ENCODE assay signal across 10 mouse cellular contexts in the genomic region with DNA sequence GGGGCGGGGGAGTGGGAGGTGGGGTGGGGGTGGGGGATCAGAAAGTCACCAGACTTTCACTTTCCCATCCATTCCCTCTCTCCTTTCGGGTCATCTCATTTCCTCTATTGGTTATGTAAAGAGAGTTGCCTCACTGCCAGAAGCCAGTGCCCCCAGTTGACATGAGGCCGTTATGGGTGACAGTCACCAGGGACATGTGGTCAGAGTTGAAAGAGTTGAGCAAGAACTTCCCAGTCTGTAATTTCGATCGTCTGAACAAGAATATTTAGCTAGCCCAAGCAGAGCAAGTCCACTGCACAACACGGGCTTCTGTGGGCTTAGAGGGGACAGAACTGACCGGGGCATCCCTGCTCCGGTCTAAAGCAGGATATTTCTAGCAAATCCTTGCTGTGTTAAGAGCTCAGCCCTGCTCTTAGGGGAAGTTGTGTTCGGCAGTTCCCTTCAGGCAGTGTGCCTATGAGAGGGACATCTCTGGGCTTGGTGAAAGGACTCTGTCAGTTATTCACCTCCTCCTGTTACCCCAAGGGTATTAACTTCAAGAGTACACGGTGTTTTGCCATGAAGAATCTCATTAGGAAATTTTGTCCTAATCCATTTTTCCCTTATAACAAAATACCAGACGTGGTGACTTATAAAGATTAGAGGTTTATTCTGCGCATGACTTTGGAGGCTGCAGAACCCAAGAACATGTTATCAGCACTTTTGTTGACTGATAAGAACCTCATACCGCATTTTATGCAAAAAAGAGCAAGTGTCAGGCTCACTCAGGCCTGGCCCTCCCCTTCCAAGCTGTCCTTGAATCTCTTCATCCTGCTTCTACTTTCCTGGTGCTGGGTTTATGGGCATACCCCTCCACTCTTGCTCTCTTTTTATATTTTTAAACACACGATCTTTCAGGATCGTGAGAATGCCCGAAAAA. TPM values are rescaled to one million over a fixed set of nuclear protein-coding genes. Genes with fewer than 3 reads are reported as not detected.
DNase-seq lines count a peak whose midpoint lies in the region; ATAC-seq and TF ChIP-seq lines count a peak whose summit lies in the region.
"Had no signal": no experiment of that assay in that cellular context is flagged by ENCODE, and none has a peak within 500 bp of the region (broad histone marks: within the 10 kb centered on the region; RNA-seq: fewer than 3 reads in every experiment).

No protein-coding gene starts in this region.

- H3K27ac ChIP-seq in liver, adult 2 months (replicated peaks; ENCODE audit: insufficient read depth, low read depth, low read length) = peak overlapping the region; percentile 84
- no peak overlapping the region for H3K27ac ChIP-seq in midbrain, embryonic 15.5 days
- H3K27ac ChIP-seq: limb, embryonic 15.5 days had no signal

- H3K79me2 ChIP-seq in liver, adult 2 months (ENCODE audit: control insufficient read depth, insufficient read depth, low read length) = no peaks in the 10 kb centered on the region

- peak overlapping the region; percentile 45 for H3K9ac ChIP-seq in liver, adult 2 months (ENCODE audit: low read depth, low read length)
- H3K9ac ChIP-seq in midbrain, embryonic 15.5 days = no peak overlapping the region
- H3K9ac ChIP-seq: limb, embryonic 15.5 days had no signal

- H3K9me3 ChIP-seq in midbrain, embryonic 15.5 days = no peaks in the 10 kb centered on the region
- H3K9me3 ChIP-seq: limb, embryonic 15.5 days had no signal

- peaks cover 56% of the 10 kb centered on the region for H3K36me3 ChIP-seq in liver, adult 2 months (ENCODE audit: control insufficient read depth, insufficient read depth, low read length)
- H3K36me3 ChIP-seq in midbrain, embryonic 15.5 days (replicated peaks) = no peaks in the 10 kb centered on the region

- no peak for TF ChIP-seq CTCF in liver, adult 2 months (IDR thresholded peaks at IDR 0.05; ENCODE audit: low read depth, low read length)

- ATAC-seq in midbrain, embryonic 15.5 days (replicated peaks) = peak; percentile 34; the same call in 1 of the 2 replicates
- no peak for ATAC-seq in erythroblast, adult 5-6 weeks (replicated peaks; ENCODE audit: low FRiP score, poor library complexity, severe bottlenecking)
- ATAC-seq: forebrain, embryonic 16.5 days had no signal

- peak; percentile 44 for DNase-seq in adrenal gland, postnatal 10 days
- no peak for DNase-seq in adrenal gland, postnatal 4 days (ENCODE audit: low spot score in 2 of 2)
- peak; percentile 15 for DNase-seq in heart, adult 8-10 months (ENCODE audit: low spot score)
- peak; percentile 97 for DNase-seq in liver, adult 2 months (ENCODE audit: extremely low read depth, low read depth, low spot score)
- DNase-seq in thymus, adult 18-20 months = no peak
- DNase-seq in urinary bladder, postnatal 14 days (ENCODE audit: low spot score) = no peak

- H3K4me1 ChIP-seq in liver, adult 2 months (ENCODE audit: control insufficient read depth, insufficient read depth, low read length) = peaks cover 13% of the 10 kb centered on the region
- H3K4me1 ChIP-seq in midbrain, embryonic 15.5 days = 0 out of 2 replicates have a peak, but pooled peaks cover 4% of the 10 kb centered on the region

- H3K4me3 ChIP-seq in liver, adult 2 months (ENCODE audit: insufficient read depth, low read depth, low read length) = no peak overlapping the region
- no peak overlapping the region for H3K4me3 ChIP-seq in midbrain, embryonic 15.5 days
- H3K4me3 ChIP-seq: limb, embryonic 15.5 days had no signal

- no peaks in the 10 kb centered on the region for H3K27me3 ChIP-seq in liver, adult 2 months (ENCODE audit: control insufficient read depth, insufficient read depth, low read length)
- no peaks in the 10 kb centered on the region for H3K27me3 ChIP-seq in midbrain, embryonic 15.5 days (replicated peaks)
- H3K27me3 ChIP-seq: limb, embryonic 15.5 days had no signal

- H3K4me2 ChIP-seq in midbrain, embryonic 15.5 days = peak overlapping the region; percentile 14
- H3K4me2 ChIP-seq: limb, embryonic 15.5 days had no signal

- WGBS in liver, adult 2 months = 20% methylated on average over 16 of the region's 16 CpGs
- 56% methylated on average over 15 of the region's 16 CpGs for WGBS in midbrain, embryonic 15.5 days

- TF ChIP-seq POLR2A in liver, adult 2 months (IDR thresholded peaks at IDR 0.05; ENCODE audit: extremely low read depth, insufficient read depth, low read length) = no peak

RNA-seq across cellular contexts. Expression of gene Papss2, which starts 42.0 kb away (rescaled TPM):
- 10 to 100 TPM; 24.5 to 34.6 TPM for total RNA-seq in adrenal gland, postnatal 10 days (2021)
- 10 to 100 TPM; 20.7 to 26.6 TPM for total RNA-seq in adrenal gland, postnatal 4 days (2021)
- 10 to 100 TPM; 12.5 to 19.5 (median 15.6) TPM for total RNA-seq in heart, adult 8-10 months (2022)
- 211 and 223 TPM in 2 replicates for total RNA-seq in liver, adult 2 months (2014; rRNA removed)
- polyA plus RNA-seq in liver, adult 2 months (2012; rRNA removed) = 75.1 and 86.7 TPM in 2 replicates
- polyA plus RNA-seq in midbrain, embryonic 15.5 days (2015; fragmentation: Nextera tagmentation; extraction: Ambion mirVana) = 0.81 and 1.1 TPM in 2 replicates
- total RNA-seq in erythroblast, adult 5-6 weeks (2015; ENCODE audit: low replicate concordance) = 2.9 and 9.8 TPM in 2 replicates
- total RNA-seq in erythroblast, adult 5-6 weeks (2017; ENCODE audit: low replicate concordance) = 2.0 and 3.1 TPM in 2 replicates

Comparison
In these comparisons a context has a peak if more than half of its experiments do, and no peak if none do; other contexts are left out.
1. DNase-seq: peak in adrenal gland, postnatal 10 days (single experiment), heart, adult 8-10 months (single experiment) and liver, adult 2 months (single experiment); none in adrenal gland, postnatal 4 days (0 of 2), thymus, adult 18-20 months (0 of 2) and urinary bladder, postnatal 14 days (single experiment).